Mouse (Mus musculus) frontal cortex, adult (tissue): ENCODE results near the gene Zfp335.

ENCODE experiments used
- ATAC-seq: cut with Nextera tagmentation; 2 replicates; pipeline ENCODE4 v1.9.2; 2017; ENCODE audit warnings: mild to moderate bottlenecking, moderate library complexity, mixed read lengths; ENCODE audit not compliant: low TSS enrichment

The Zfp335 gene

GRCm38 (mm10) chr2:164911086-164912048 is at the start of gene Zfp335:
TSS of gene Zfp335 (minus strand) at chr2:164911757.
- ATAC-seq = peak; percentile 76

GRCm38 (mm10) chr2:164960716-164961441 is 49.3 kb upstream of the Zfp335 start, which contains the start of gene Slc12a5:
TSS of gene Slc12a5 (plus strand) at chr2:164960802.
- ATAC-seq = no peak

- ATAC-seq = no peak
Measured at GRCm38 (mm10) chr2:164957548-164958315, 46.2 kb upstream of the Zfp335 start.

GRCm38 (mm10) chr2:164956195-164956594 is 44.6 kb upstream of the Zfp335 start:
- no peak for ATAC-seq

GRCm38 (mm10) chr2:164955725-164956124 is 44.2 kb upstream of the Zfp335 start:
- no peak for ATAC-seq

GRCm38 (mm10) chr2:164953224-164953623 is 41.7 kb upstream of the Zfp335 start:
- ATAC-seq = peak; percentile 86; the same call in 1 of the 2 replicates

GRCm38 (mm10) chr2:164952448-164952847 is 40.9 kb upstream of the Zfp335 start:
- ATAC-seq = no peak

- no peak for ATAC-seq
Measured at GRCm38 (mm10) chr2:164951745-164952144, 40.2 kb upstream of the Zfp335 start.

GRCm38 (mm10) chr2:164950501-164950900 is 38.9 kb upstream of the Zfp335 start:
- ATAC-seq = no peak

GRCm38 (mm10) chr2:164948962-164949361 is 37.4 kb upstream of the Zfp335 start:
- ATAC-seq = no peak

GRCm38 (mm10) chr2:164947930-164948329 is 36.4 kb upstream of the Zfp335 start:
- ATAC-seq = no peak

- no peak for ATAC-seq
Measured at GRCm38 (mm10) chr2:164947506-164947905, 35.9 kb upstream of the Zfp335 start.

- no peak for ATAC-seq
Measured at GRCm38 (mm10) chr2:164942692-164943290, 31.2 kb upstream of the Zfp335 start.

- no peak for ATAC-seq
Measured at GRCm38 (mm10) chr2:164940140-164940830, 28.7 kb upstream of the Zfp335 start, which contains the start of gene Mmp9. TSS of gene Mmp9 (plus strand) at chr2:164940780.

- ATAC-seq = peak; percentile 42; the same call in 1 of the 2 replicates
Measured at GRCm38 (mm10) chr2:164939106-164939505, 27.5 kb upstream of the Zfp335 start.

GRCm38 (mm10) chr2:164938146-164939091 is 26.9 kb upstream of the Zfp335 start:
- ATAC-seq = peak; percentile 82

GRCm38 (mm10) chr2:164935991-164936390 is 24.4 kb upstream of the Zfp335 start:
- ATAC-seq = no peak

- no peak for ATAC-seq
Measured at GRCm38 (mm10) chr2:164933534-164933933, 22.0 kb upstream of the Zfp335 start.
